Mouse (Mus musculus): ENCODE measurements around the gene Fhl3.

DNA sequence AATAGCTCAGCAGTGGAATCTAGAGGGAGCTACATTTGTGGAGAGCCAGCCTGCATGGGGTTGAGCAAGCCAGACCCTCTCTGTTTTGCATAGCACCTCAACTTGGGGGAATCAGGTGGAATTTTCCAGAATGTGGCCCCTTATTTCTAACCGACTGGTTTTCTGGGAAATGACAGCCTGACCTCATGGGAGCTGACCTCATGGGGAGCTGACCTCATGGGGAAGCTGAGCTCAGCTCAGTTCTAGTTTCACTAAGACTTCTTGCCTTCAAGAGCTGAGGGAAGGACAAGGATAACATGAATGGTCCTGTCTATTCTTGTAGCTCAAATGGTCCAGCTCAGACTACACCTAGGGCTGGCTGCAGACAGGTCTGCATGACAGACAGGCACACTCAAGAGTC is 38.3 kb downstream of the Fhl3 start:
- TF ChIP-seq POLR2A (IDR thresholded peaks at IDR 0.05; ENCODE audit: borderline replicate concordance, low read depth, low read length): no peak
- TF ChIP-seq CTCF (IDR thresholded peaks at IDR 0.05; ENCODE audit: low read depth, low read length): no peak
